Mouse (Mus musculus) megakaryocyte, embryonic 14.5 days (primary cell): Measurements from ENCODE around the gene Fgfr2.

ENCODE experiments used
- FLI1 ChIP-seq: IDR thresholded peaks from 2 replicates; pipeline ENCODE4 v1.6.1; 2012; ENCODE audit warnings: low read length, inconsistent platforms, mixed read lengths
- GATA1 ChIP-seq: IDR thresholded peaks from 3 replicates; pipeline ENCODE4 v1.6.1; 2012; ENCODE audit warnings: mixed read lengths, low read length, inconsistent platforms, borderline replicate concordance

- no peak for TF ChIP-seq FLI1
- TF ChIP-seq GATA1: no peak
These were observed 1819.8 kb downstream of the Fgfr2 start for GRCm38 (mm10) chr7:131303340-131303739.
